In the genomic region with DNA sequence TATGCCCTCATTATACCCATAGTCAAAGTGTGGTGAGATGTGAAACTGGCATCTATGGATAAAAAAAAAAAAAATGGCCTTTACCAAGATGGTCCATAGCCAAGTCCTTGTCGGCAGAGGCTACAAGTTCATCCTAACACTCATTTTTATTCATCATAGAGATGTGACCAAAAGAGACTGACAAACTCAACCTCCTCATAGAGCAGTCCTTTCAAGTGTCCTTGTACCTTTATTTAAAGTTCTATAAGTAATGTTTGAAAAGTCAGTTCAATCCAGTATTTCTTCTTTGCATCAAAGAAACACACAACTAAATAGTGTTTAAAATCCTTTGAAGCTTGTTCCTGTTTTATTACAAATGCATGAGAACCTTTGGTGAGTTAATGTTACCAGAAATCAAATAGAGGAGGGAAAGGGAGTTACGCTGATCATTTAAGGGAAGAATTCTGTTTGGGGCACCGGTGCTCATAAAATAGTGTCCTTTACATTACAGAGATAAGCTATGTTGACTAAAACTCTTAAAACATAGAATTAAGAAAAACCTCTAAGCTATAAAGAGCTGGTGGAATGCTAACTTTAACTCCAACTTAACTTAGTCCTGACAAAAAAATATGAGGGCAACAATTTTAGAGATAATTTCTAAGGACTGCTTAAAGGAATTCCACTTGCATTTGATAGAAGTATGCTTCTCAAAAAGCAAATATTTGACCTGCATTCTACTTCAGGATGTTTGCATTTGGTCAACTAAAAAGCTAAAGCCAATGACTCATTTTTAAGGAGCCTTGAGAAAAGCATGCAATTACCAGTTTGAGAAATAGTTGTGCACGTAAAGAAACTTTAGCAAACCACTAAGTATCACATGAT, we compare ENCODE assay signal across 21 mouse cellular contexts. TPM values are rescaled to one million over a fixed set of nuclear protein-coding genes. Genes with fewer than 3 reads are reported as not detected.
"Had no signal": no experiment of that assay in that cellular context is flagged by ENCODE, and none has a peak within 500 bp of the region (broad histone marks: within the 10 kb centered on the region; RNA-seq: fewer than 3 reads in every experiment).

No protein-coding gene starts in this region.

- DNase-seq: kidney, adult 11 months; kidney, adult 9 months; kidney, postnatal 14 days; kidney, postnatal 4 days; left cerebral cortex, postnatal 4 days; liver, postnatal 0 days; midbrain, embryonic 14.5 days; right cerebral cortex, postnatal 25 days; spleen, adult 18-20 months; thymus, adult 18-20 months; thymus, postnatal 14 days; thymus, postnatal 4 days had no signal

- H3K27ac ChIP-seq: intestine, embryonic 15.5 days; limb, embryonic 12.5 days; limb, embryonic 15.5 days; liver, embryonic 14.5 days had no signal

- H3K4me3 ChIP-seq: intestine, embryonic 15.5 days; limb, embryonic 12.5 days; limb, embryonic 15.5 days had no signal

- H3K4me2 ChIP-seq: intestine, embryonic 15.5 days; limb, embryonic 12.5 days; limb, embryonic 15.5 days; liver, embryonic 11.5 days; midbrain, embryonic 11.5 days had no signal

- ATAC-seq: hindbrain, embryonic 16.5 days; intestine, embryonic 15.5 days; liver, postnatal 0 days had no signal

- H3K36me3 ChIP-seq: intestine, embryonic 15.5 days; limb, embryonic 12.5 days; limb, embryonic 15.5 days had no signal

- H3K27me3 ChIP-seq: intestine, embryonic 15.5 days; limb, embryonic 12.5 days; limb, embryonic 15.5 days had no signal

- H3K9me3 ChIP-seq: intestine, embryonic 15.5 days; limb, embryonic 12.5 days; limb, embryonic 15.5 days had no signal

- H3K9ac ChIP-seq: intestine, embryonic 15.5 days; limb, embryonic 12.5 days; limb, embryonic 15.5 days; liver, embryonic 14.5 days; liver, postnatal 0 days had no signal

- H3K4me1 ChIP-seq: intestine, embryonic 15.5 days; limb, embryonic 12.5 days; limb, embryonic 15.5 days had no signal

RNA-seq across cellular contexts. Expression of gene Ppp1r3a, which starts 39.7 kb away (rescaled TPM):
- polyA plus RNA-seq: hindbrain, embryonic 16.5 days; liver, embryonic 14.5 days; midbrain, embryonic 11.5 days; midbrain, embryonic 14.5 days; midbrain, postnatal 0 days; neural tube, embryonic 14.5 days had no signal
